Mouse (Mus musculus) myocyte (in vitro differentiated cells): Measurements from ENCODE around the gene Tedc1. TPM values are rescaled to one million over a fixed set of nuclear protein-coding genes. Genes with fewer than 3 reads are reported as not detected.

Experiments
- H3K27me3 ChIP-seq: one replicate; pipeline ENCODE4 v1.6.1; 2011; ENCODE audit not compliant: control insufficient read depth, insufficient read depth, insufficient read length
- H3K36me3 ChIP-seq: one replicate; pipeline ENCODE4 v1.6.1; 2011; ENCODE audit not compliant: control insufficient read depth, insufficient read depth
- H3K4me2 ChIP-seq: one replicate; pipeline ENCODE4 v1.6.1; 2011; ENCODE audit warnings: low read depth, control low read depth
- H3K4me3 ChIP-seq: one replicate; pipeline ENCODE4 v1.5.1; 2011; ENCODE audit warnings: mild to moderate bottlenecking, control low read depth, moderate library complexity
- H3K79me2 ChIP-seq: one replicate; pipeline ENCODE4 v1.6.1; 2011; ENCODE audit not compliant: control insufficient read depth, insufficient read depth
- H3ac ChIP-seq: one replicate; pipeline ENCODE4 v1.6.1; 2011; ENCODE audit not compliant: control insufficient read depth, insufficient read length
- CEBPB ChIP-seq: IDR thresholded peaks from 2 replicates; pipeline ENCODE4 v1.6.1; 2011; ENCODE audit warnings: mild to moderate bottlenecking, moderate library complexity; ENCODE audit not compliant: poor library complexity, insufficient read depth, severe bottlenecking
- E2F4 ChIP-seq: IDR thresholded peaks from one replicate; pipeline ENCODE4 v1.6.1; 2011; ENCODE audit warnings: mild to moderate bottlenecking, control low read depth, moderate library complexity; ENCODE audit not compliant: insufficient read depth
- MAX ChIP-seq: IDR thresholded peaks from one replicate; pipeline ENCODE4 v1.6.1; 2011; ENCODE audit warnings: low read depth, mild to moderate bottlenecking, control low read depth
- MYOD1 ChIP-seq, 3 experiments: IDR thresholded peaks; one replicate each; pipeline ENCODE4 v1.6.1; 2011; ENCODE audit warnings: control low read depth in 2 of 3, low read depth in 2 of 3, mild to moderate bottlenecking in 2 of 3, moderate library complexity in 1 of 3; ENCODE audit not compliant: insufficient read length in 2 of 3, control insufficient read depth in 1 of 3
- MYOG ChIP-seq, 3 experiments: IDR thresholded peaks; one replicate each; pipeline ENCODE4 v1.6.1; 2011; ENCODE audit warnings: control low read depth in 2 of 3, low read depth in 2 of 3, mild to moderate bottlenecking in 2 of 3; ENCODE audit not compliant: insufficient read length in 2 of 3, control insufficient read depth in 1 of 3, insufficient read depth in 1 of 3
- POLR2A ChIP-seq: IDR thresholded peaks from one replicate; pipeline ENCODE4 v1.6.1; 2011; ENCODE audit warnings: low read depth, mild to moderate bottlenecking, control low read depth, moderate library complexity; ENCODE audit not compliant: insufficient read length
- POLR2AphosphoS2 ChIP-seq: IDR thresholded peaks from one replicate; pipeline ENCODE4 v1.6.1; 2011; ENCODE audit warnings: low read depth, control low read depth; ENCODE audit not compliant: insufficient read length
- REST ChIP-seq: IDR thresholded peaks from one replicate; pipeline ENCODE4 v1.6.1; 2011; ENCODE audit warnings: mild to moderate bottlenecking, control low read depth, moderate library complexity; ENCODE audit not compliant: insufficient read depth, insufficient read length
- SRF ChIP-seq: IDR thresholded peaks from one replicate; pipeline ENCODE4 v1.6.1; 2011; ENCODE audit warnings: low read depth; ENCODE audit not compliant: control insufficient read depth, insufficient read length
- TCF12 ChIP-seq: IDR thresholded peaks from one replicate; pipeline ENCODE4 v1.6.1; 2011; ENCODE audit warnings: mild to moderate bottlenecking, control low read depth; ENCODE audit not compliant: poor library complexity, insufficient read depth, severe bottlenecking
- TCF3 ChIP-seq: IDR thresholded peaks from one replicate; pipeline ENCODE4 v1.6.1; 2011; ENCODE audit warnings: low read depth, control low read depth; ENCODE audit not compliant: insufficient read length
- USF1 ChIP-seq: IDR thresholded peaks from one replicate; pipeline ENCODE4 v1.6.1; 2011; ENCODE audit warnings: low read depth, mild to moderate bottlenecking, control low read depth, moderate library complexity
- polyA plus RNA-seq: library from polyadenylated mRNA; unstranded; fragments of >200 nt; fragmentation: generic; extraction: Trizol; gene quantifications from one replicate; pipeline ENCODE4 v1.2.1, GENCODE M21; 2012; ENCODE audit warnings: missing spikeins

Tedc1 gene
- polyA plus RNA-seq, 1 experiment: 6.6 TPM

DNA sequence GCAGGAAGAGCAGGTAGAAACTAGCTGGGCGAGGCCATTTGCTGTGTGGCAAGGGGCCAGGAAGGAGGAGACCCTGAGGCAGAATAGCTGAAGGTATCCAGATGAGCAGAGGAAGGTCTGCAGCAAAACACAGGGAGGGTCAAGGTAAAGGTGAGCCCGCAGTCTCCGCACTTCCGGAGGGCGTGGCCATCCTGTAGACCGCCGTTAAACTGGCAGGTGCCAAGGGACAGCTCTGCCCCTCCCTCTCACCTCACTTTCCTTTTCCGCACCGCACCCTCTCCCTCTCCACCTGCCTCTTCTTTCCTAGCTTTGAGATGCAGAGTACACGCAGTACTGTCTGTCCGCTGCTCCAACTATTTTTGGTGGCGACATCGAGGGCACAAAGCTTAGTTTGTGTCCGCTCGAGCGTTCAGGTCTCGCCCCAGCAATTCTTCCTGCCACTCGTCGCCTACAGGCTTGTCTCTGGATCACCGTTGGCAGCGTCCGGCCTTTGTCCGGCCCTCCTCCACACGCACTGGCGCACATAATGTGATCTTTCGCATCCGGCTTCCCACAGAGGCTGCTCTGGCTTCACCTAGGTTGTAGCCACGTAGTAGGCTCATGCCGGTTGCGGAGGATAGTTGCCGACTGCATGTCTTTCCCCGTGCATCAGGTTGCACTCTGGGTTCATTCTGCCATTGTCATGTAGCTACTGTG is 997 bp upstream of the Tedc1 start:
- H3K4me2 ChIP-seq: peak overlapping the region; percentile 82
- no peaks in the 10 kb centered on the region for H3K27me3 ChIP-seq
- peaks cover 12% of the 10 kb centered on the region for H3K79me2 ChIP-seq
- TF ChIP-seq POLR2A: peak; percentile 9
- no peak for TF ChIP-seq TCF12
- TF ChIP-seq POLR2AphosphoS2: peak; percentile 51
- H3ac ChIP-seq: no peak overlapping the region
- peak overlapping the region; percentile 30 for H3K4me3 ChIP-seq
- H3K36me3 ChIP-seq: no peaks in the 10 kb centered on the region

DNA sequence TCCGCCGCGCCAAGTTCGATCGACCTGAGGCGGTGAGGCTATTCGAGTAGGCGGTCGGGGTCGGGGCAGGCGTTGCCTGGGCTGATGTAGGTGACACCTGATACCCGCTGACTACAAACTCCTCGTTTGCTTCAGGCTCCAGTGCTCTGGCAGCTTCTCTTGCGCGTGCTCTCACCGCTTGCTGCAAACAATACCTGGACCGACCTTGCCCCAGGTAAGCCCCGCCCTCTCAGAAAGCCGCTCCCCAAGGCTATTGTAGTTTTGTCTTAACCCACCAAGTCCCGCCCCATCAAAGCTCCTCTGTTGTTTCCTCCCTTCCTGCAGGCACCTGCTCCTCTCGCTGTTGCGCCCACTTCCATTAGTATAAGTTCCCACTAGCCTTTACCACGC is 314 bp downstream of the Tedc1 start:
- Histone ChIP-seq H3K4me2 (peak overlapping the region; percentile 97), H3K36me3 (no peaks in the 10 kb centered on the region), H3K27me3 (no peaks in the 10 kb centered on the region), H3ac (no peak overlapping the region), H3K4me3 (peak overlapping the region; percentile 30), H3K79me2 (peaks cover 12% of the 10 kb centered on the region)
- TF ChIP-seq E2F4 (no peak), TCF3 (no peak), SRF (no peak), MYOG (IDR thresholded peaks at IDR 0.05; ENCODE audit: control insufficient read depth in 1 of 3, insufficient read depth in 1 of 3, insufficient read length in 2 of 3, low read depth in 2 of 3) (no peak), POLR2A (no peak), MYOD1 (IDR thresholded peaks at IDR 0.05; ENCODE audit: control insufficient read depth in 1 of 3, insufficient read length in 2 of 3, low read depth in 2 of 3) (no peak), TCF12 (no peak), MAX (no peak), REST (no peak), CEBPB (no peak), USF1 (no peak), POLR2AphosphoS2 (no peak)

DNA sequence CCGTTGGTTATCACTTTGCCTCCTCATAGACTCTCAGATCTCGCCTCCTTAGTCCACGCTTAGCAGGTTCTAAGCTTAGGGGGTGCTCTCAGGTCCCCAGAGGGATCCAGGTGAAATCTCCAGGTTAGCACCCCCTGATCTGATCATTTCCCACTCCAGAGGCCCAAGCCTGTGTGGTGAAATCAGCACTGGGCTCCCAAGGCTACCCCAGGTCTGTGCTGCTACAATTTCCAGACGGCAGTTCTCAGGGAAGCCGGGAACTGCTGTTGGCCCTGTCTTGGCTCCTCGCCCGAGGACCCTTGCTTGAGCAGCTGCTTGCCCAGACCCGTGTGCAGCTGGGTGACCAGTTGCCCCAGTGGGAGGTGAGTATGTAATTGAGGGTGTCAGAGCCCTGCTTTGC is 781 bp downstream of the Tedc1 start:
- Histone ChIP-seq H3K4me3 (peak overlapping the region; percentile 30), H3K36me3 (no peaks in the 10 kb centered on the region), H3K4me2 (peak overlapping the region; percentile 97), H3ac (no peak overlapping the region), H3K79me2 (peaks cover 10% of the 10 kb centered on the region), H3K27me3 (no peaks in the 10 kb centered on the region)
- TF ChIP-seq CEBPB (no peak), POLR2A (no peak), MYOG (IDR thresholded peaks at IDR 0.05; ENCODE audit: control insufficient read depth in 1 of 3, insufficient read depth in 1 of 3, insufficient read length in 2 of 3, low read depth in 2 of 3) (peak in 1 of 3 experiments; percentile 7), E2F4 (no peak), USF1 (no peak), MYOD1 (IDR thresholded peaks at IDR 0.05; ENCODE audit: control insufficient read depth in 1 of 3, insufficient read length in 2 of 3, low read depth in 2 of 3) (peak in 1 of 3 experiments; percentile 22)

DNA sequence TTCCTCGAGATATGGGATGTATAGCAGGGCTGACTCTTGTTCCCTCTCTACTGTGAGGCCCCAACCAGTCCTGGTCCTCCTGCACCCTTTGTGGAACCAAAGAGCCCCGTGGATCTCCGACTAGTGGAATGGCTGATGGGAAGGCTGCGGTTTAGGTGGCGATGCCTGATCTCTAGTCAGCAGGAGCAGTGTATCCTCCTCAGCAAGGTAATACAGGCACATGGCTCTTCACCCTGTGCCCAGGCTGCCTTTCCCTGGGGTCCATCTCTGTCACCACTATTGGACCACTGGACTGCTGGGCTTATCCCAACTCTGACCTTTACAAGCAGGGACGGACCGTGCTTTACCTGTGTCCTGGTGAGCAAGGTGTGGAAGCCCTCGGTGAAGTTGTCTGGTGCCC is 1.3 kb downstream of the Tedc1 start:
- TF ChIP-seq REST (no peak), USF1 (no peak), TCF3 (no peak), TCF12 (no peak), E2F4 (no peak), MYOG (IDR thresholded peaks at IDR 0.05; ENCODE audit: control insufficient read depth in 1 of 3, insufficient read depth in 1 of 3, insufficient read length in 2 of 3, low read depth in 2 of 3) (no peak), MAX (no peak), POLR2A (no peak)
- H3K27me3 ChIP-seq: no peaks in the 10 kb centered on the region
- no peaks in the 10 kb centered on the region for H3K36me3 ChIP-seq
- no peak overlapping the region for H3K4me2 ChIP-seq
- H3K4me3 ChIP-seq: peak overlapping the region; percentile 30
- H3ac ChIP-seq: no peak overlapping the region
- H3K79me2 ChIP-seq: peaks cover 5% of the 10 kb centered on the region

DNA sequence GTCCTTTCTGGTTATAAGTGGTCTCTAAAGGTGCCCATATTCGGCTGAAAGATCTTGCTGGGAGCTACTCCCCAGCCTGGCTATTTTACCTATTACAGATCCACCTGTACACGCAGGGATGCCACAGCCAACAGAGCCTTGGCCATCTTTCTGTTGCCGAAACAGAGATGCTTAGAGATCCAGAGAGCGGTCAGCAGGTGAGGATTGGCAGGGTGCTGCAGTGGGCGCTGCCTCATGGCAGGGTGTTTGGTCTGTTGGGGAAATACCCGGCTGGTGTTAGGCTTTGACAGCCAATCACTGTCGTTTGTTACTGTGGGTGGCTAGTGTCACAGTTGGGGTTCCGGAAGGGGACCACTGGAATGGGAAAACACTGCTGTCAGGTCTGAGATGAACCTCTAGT is 1.8 kb downstream of the Tedc1 start:
- Histone ChIP-seq H3K79me2 (peaks cover under 1% of the 10 kb centered on the region), H3K27me3 (no peaks in the 10 kb centered on the region), H3K4me2 (no peak overlapping the region), H3ac (no peak overlapping the region), H3K36me3 (no peaks in the 10 kb centered on the region), H3K4me3 (no peak overlapping the region)
- no peak for TF ChIP-seq USF1
- no peak for TF ChIP-seq MYOD1 (IDR thresholded peaks at IDR 0.05; ENCODE audit: control insufficient read depth in 1 of 3, insufficient read length in 2 of 3, low read depth in 2 of 3)
- TF ChIP-seq REST: no peak
- no peak for TF ChIP-seq POLR2A
- no peak for TF ChIP-seq SRF
- TF ChIP-seq E2F4: no peak
